7 mouse cellular contexts compared by ENCODE assay signal in the genomic region with DNA sequence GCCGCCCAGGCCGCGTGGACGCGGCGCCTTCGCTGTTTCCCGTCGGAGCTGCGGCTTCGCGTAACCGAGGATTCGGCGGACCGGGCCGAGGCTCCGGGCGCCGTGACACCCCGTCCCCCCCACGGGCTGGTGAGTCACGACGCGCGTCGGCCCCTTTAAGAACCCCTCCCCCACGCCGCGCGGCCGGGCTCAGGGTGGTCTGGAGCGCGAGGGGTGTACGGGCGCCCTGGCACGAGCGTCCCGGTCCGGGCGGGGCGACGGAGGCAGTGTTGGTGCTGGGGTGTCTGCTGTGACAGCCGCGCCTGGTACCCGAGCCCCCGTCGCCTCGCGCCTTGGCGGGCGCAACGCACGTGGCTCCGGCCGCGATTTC. TPM values are rescaled to one million over a fixed set of nuclear protein-coding genes. Genes with fewer than 3 reads are reported as not detected.
A peak's percentile ranks its signal among the peaks of the same experiment; 100 is the strongest.
DNase-seq lines count a peak whose midpoint lies in the region; ATAC-seq and TF ChIP-seq lines count a peak whose summit lies in the region.

No protein-coding gene starts in this region.

- no peak for TF ChIP-seq POLR2A in brain, embryonic 14.5 days (IDR thresholded peaks at IDR 0.05; ENCODE audit: borderline replicate concordance, extremely low read depth, insufficient read depth, insufficient read length, poor library complexity, severe bottlenecking)

- 0% methylated on average over 52 of the region's 57 CpGs for WGBS in forebrain, embryonic 14.5 days
- under 1% methylated on average over 57 of the region's 57 CpGs for WGBS in liver, embryonic 13.5 days (ENCODE audit: insufficient replicate concordance)

- peak overlapping the region; percentile 90 for H3K9ac ChIP-seq in forebrain, embryonic 14.5 days (ENCODE audit: low read length)
- H3K9ac ChIP-seq in liver, embryonic 13.5 days = peak overlapping the region; percentile 90

- ATAC-seq in forebrain, embryonic 14.5 days = peak; percentile 52
- peak; percentile 37 for ATAC-seq in liver, embryonic 13.5 days (ENCODE audit: low read depth)

- intact Hi-C loops in left cerebral cortex, postnatal 4 days (cut with DNase I) = no loop called here

- peak; percentile 68 for DNase-seq in left cerebral cortex, postnatal 4 days
- no peak for DNase-seq in left cerebral cortex, adult 8-10 months (ENCODE audit: low spot score in 2 of 2)
- DNase-seq in brain, embryonic 14.5 days (ENCODE audit: low read depth) = peak; percentile 73
- DNase-seq in forebrain, embryonic 14.5 days (ENCODE audit: low spot score) = peak; percentile 68
- DNase-seq in liver, embryonic 13.5 days = peak; percentile 57
- DNase-seq in testis, postnatal 14 days (ENCODE audit: low spot score) = peak; percentile 80
- DNase-seq in T-cell, adult 2 months (ENCODE audit: low spot score) = no peak

- 0 out of 2 replicates have a peak, but pooled peaks cover 3% of the 10 kb centered on the region for H3K36me3 ChIP-seq in forebrain, embryonic 14.5 days (ENCODE audit: control insufficient read depth, insufficient read depth, low read length)
- 0 out of 2 replicates have a peak, but pooled peaks cover 6% of the 10 kb centered on the region for H3K36me3 ChIP-seq in liver, embryonic 13.5 days

- peaks cover 47% of the 10 kb centered on the region for H3K4me1 ChIP-seq in forebrain, embryonic 14.5 days (ENCODE audit: control insufficient read depth, insufficient read depth, low read length)
- H3K4me1 ChIP-seq in liver, embryonic 13.5 days (replicated peaks) = peaks cover 95% of the 10 kb centered on the region

- peaks cover 12% of the 10 kb centered on the region; the same call in 1 of the 2 replicates for H3K27me3 ChIP-seq in forebrain, embryonic 14.5 days (replicated peaks; ENCODE audit: control insufficient read depth, insufficient read depth, low read length)
- H3K27me3 ChIP-seq in liver, embryonic 13.5 days = no peaks in the 10 kb centered on the region

- H3K9me3 ChIP-seq in forebrain, embryonic 14.5 days (replicated peaks; ENCODE audit: control insufficient read depth, low read length) = no peaks in the 10 kb centered on the region
- H3K9me3 ChIP-seq in liver, embryonic 13.5 days (replicated peaks) = no peaks in the 10 kb centered on the region

- peak overlapping the region; percentile 96 for H3K4me2 ChIP-seq in forebrain, embryonic 14.5 days (ENCODE audit: low read length)
- peak overlapping the region; percentile 99 for H3K4me2 ChIP-seq in liver, embryonic 13.5 days

- peak overlapping the region; percentile 88 for H3K4me3 ChIP-seq in forebrain, embryonic 14.5 days (ENCODE audit: low read depth, low read length)
- H3K4me3 ChIP-seq in liver, embryonic 13.5 days (replicated peaks) = peak overlapping the region; percentile 86

- H3K27ac ChIP-seq in forebrain, embryonic 14.5 days (ENCODE audit: low read depth, low read length) = peak overlapping the region; percentile 98
- peak overlapping the region; percentile 97 for H3K27ac ChIP-seq in liver, embryonic 13.5 days

- no peak for TF ChIP-seq CTCF in brain, embryonic 14.5 days (IDR thresholded peaks at IDR 0.05; ENCODE audit: borderline replicate concordance, extremely low read depth, insufficient read depth, insufficient read length)

RNA-seq across cellular contexts. Expression of a gene that starts 0.4 kb away (rescaled TPM):
- 100 to 1,000 TPM; 113 to 121 TPM for total RNA-seq in left cerebral cortex, postnatal 4 days (2021)
- 100 to 1,000 TPM; 190 to 208 (median 194) TPM for total RNA-seq in left cerebral cortex, adult 8-10 months (2022)
- polyA plus RNA-seq in brain, embryonic 14.5 days (2012; rRNA removed) = 46.2 and 54.8 TPM in 2 replicates
- 17.3 and 20.4 TPM in 2 replicates for polyA plus RNA-seq in forebrain, embryonic 14.5 days (2014; fragmentation: Nextera tagmentation; extraction: Ambion mirVana)
- polyA plus RNA-seq in liver, embryonic 13.5 days (2015; fragmentation: Nextera tagmentation; extraction: Ambion mirVana) = 5.5 and 7.5 TPM in 2 replicates

Comparison
In these comparisons a context has a peak if more than half of its experiments do, and no peak if none do; other contexts are left out.
1. DNase-seq: peak in left cerebral cortex, postnatal 4 days (single experiment), brain, embryonic 14.5 days (single experiment), forebrain, embryonic 14.5 days (single experiment), liver, embryonic 13.5 days (single experiment) and testis, postnatal 14 days (single experiment); none in left cerebral cortex, adult 8-10 months (0 of 2) and T-cell, adult 2 months (single experiment).